Mouse (Mus musculus): ENCODE data around the gene Tbc1d14. TPM values are rescaled to one million over a fixed set of nuclear protein-coding genes. Genes with fewer than 3 reads are reported as not detected.

Gene Tbc1d14
- polyA plus RNA-seq, 1 experiment from 2014 or later: 39.7 TPM

DNA sequence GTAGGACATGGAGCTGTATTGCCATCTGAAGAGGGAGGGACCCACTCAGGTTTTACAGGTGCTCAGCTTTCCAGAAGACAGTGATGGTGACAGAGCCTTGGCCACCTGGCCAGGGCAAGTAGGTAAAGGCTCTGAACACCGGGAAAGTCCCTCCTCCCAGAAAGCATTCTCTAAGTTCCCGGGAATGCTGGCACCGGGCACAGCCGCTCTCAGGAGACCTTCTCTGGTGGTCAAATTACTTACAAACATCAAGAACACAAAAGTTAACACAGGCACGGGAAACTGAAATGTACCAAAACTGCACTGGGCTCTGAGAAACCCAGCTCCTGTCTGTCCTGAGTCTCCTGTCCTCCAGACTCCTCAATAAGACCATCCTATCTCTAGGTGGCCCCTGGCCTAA is 63.4 kb downstream of the Tbc1d14 start:
- WGBS: 3% methylated on average over 5 of the region's 5 CpGs
- no peak for TF ChIP-seq CTCF (IDR thresholded peaks at IDR 0.05; ENCODE audit: low read depth)
- ATAC-seq (replicated peaks; ENCODE audit: low FRiP score, low read depth) (no peak), DNase-seq (ENCODE audit: low spot score) (no peak)
- Histone ChIP-seq H3K4me3 (replicated peaks; ENCODE audit: low read depth, low read length) (peak overlapping the region; percentile 64), H3K9ac (ENCODE audit: low read depth, low read length) (peak overlapping the region; percentile 63), H3K4me1 (replicated peaks; ENCODE audit: insufficient read depth, low read length) (peaks cover 35% of the 10 kb centered on the region), H3K36me3 (ENCODE audit: insufficient read depth, low read length) (no peaks in the 10 kb centered on the region), H3K27me3 (ENCODE audit: insufficient read depth, low read length) (no peaks in the 10 kb centered on the region), H3K9me3 (replicated peaks; ENCODE audit: low read length) (no peaks in the 10 kb centered on the region), H3K4me2 (ENCODE audit: low read length) (peak overlapping the region; percentile 74), H3K27ac (peak overlapping the region; percentile 77)

DNA sequence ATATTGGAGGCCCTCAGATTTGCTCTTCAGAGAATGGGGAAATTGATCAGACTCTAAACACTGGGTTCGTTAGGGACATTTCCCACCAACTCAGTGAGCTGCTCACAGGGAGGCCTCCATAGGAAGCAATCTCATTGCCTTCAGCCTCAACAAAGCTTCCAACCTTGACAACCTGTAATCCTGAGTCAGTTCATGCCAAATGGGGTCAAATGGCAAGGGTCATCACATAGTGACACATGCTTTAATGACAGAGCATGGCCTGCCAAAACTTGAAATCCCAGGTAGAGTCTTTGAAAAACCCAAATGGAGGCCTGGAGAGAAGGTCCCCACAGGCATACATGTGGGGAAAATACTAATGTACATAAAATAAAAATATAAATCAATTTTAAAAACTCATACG is 66.2 kb downstream of the Tbc1d14 start:
- no peak overlapping the region for H3K4me3 ChIP-seq (replicated peaks; ENCODE audit: low read depth, low read length)
- no peak overlapping the region for H3K4me2 ChIP-seq (ENCODE audit: low read length)
- H3K9ac ChIP-seq (ENCODE audit: low read depth, low read length): no peak overlapping the region
- no peaks in the 10 kb centered on the region for H3K36me3 ChIP-seq (ENCODE audit: insufficient read depth, low read length)
- H3K27me3 ChIP-seq (ENCODE audit: insufficient read depth, low read length): no peaks in the 10 kb centered on the region
- ATAC-seq (replicated peaks; ENCODE audit: low FRiP score, low read depth): no peak
- H3K4me1 ChIP-seq (replicated peaks; ENCODE audit: insufficient read depth, low read length): peaks cover 31% of the 10 kb centered on the region
- WGBS: 84% methylated on average over 2 of the region's 2 CpGs
- no peak for DNase-seq (ENCODE audit: low spot score)
- H3K9me3 ChIP-seq (replicated peaks; ENCODE audit: low read length): no peaks in the 10 kb centered on the region
- no peak overlapping the region for H3K27ac ChIP-seq
- no peak for TF ChIP-seq CTCF (IDR thresholded peaks at IDR 0.05; ENCODE audit: low read depth)

DNA sequence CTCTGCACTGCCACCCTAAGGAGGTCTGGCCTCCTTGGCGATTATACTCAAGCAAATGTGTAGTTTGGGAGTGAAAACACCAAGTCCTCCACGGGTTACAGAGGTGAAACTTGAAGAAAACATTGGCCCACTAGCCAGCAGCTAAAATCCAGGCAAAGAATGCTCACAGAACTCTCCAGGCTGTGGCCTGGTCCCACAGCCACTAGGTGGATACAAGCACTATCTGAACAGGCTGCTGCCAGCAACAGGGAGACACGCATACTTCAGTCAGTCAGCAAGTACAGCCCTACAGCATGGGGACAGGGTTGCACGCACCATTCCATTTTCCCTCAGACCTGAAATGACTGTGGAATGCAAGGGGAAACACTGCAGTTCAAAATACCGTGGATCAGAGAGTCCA is 66.8 kb downstream of the Tbc1d14 start:
- peak; percentile 59 for DNase-seq (ENCODE audit: low spot score)
- no peak overlapping the region for H3K4me2 ChIP-seq (ENCODE audit: low read length)

DNA sequence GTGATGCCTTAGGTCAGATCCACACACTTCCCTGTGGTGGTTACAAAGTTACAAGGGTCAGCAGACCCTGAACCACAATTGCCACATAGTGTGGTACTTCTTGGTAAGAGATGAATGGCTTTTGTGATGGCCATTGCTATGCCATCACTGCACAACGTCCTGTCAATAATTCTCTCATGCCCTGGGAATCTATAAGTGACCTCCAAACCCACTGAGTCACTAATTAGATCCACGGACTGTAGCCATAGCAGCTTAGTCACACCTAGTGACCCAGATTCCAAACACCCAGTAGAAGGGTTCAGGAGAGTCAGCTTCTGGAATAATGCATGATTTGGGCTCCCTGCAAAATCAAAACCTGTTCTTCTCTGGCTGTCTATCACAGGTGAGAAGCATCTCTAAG is 67.9 kb downstream of the Tbc1d14 start:
- peak; percentile 70; the same call in 1 of the 2 replicates for ATAC-seq (replicated peaks; ENCODE audit: low FRiP score, low read depth)
- no peak for DNase-seq (ENCODE audit: low spot score)
- no peak overlapping the region for H3K27ac ChIP-seq
- whole genome bisulfite sequencing: 67% methylated on average over 2 of the region's 2 CpGs
- no peak for TF ChIP-seq CTCF (IDR thresholded peaks at IDR 0.05; ENCODE audit: low read depth)
- no peak overlapping the region for H3K4me3 ChIP-seq (replicated peaks; ENCODE audit: low read depth, low read length)
- no peak overlapping the region for H3K9ac ChIP-seq (ENCODE audit: low read depth, low read length)
- peaks cover 17% of the 10 kb centered on the region for H3K4me1 ChIP-seq (replicated peaks; ENCODE audit: insufficient read depth, low read length)
- no peak overlapping the region for H3K4me2 ChIP-seq (ENCODE audit: low read length)
- peaks cover 11% of the 10 kb centered on the region; the same call in 1 of the 2 replicates for H3K36me3 ChIP-seq (ENCODE audit: insufficient read depth, low read length)
- no peaks in the 10 kb centered on the region for H3K27me3 ChIP-seq (ENCODE audit: insufficient read depth, low read length)
- H3K9me3 ChIP-seq (replicated peaks; ENCODE audit: low read length): no peaks in the 10 kb centered on the region

More for the DNA sequence above, 66.8 kb downstream of the Tbc1d14 start:
- peaks cover 25% of the 10 kb centered on the region for H3K4me1 ChIP-seq (replicated peaks; ENCODE audit: insufficient read depth, low read length)
- no peak overlapping the region for H3K9ac ChIP-seq (ENCODE audit: low read depth, low read length)
- H3K4me3 ChIP-seq (replicated peaks; ENCODE audit: low read depth, low read length): no peak overlapping the region
- H3K36me3 ChIP-seq (ENCODE audit: insufficient read depth, low read length): 0 out of 2 replicates have a peak, but pooled peaks cover 4% of the 10 kb centered on the region
- TF ChIP-seq CTCF (IDR thresholded peaks at IDR 0.05; ENCODE audit: low read depth): peak; percentile 70
- no peak for ATAC-seq (replicated peaks; ENCODE audit: low FRiP score, low read depth)
- no peaks in the 10 kb centered on the region for H3K27me3 ChIP-seq (ENCODE audit: insufficient read depth, low read length)
- no peak overlapping the region for H3K27ac ChIP-seq
- 69% methylated on average over 5 of the region's 5 CpGs for WGBS
- no peaks in the 10 kb centered on the region for H3K9me3 ChIP-seq (replicated peaks; ENCODE audit: low read length)

DNA sequence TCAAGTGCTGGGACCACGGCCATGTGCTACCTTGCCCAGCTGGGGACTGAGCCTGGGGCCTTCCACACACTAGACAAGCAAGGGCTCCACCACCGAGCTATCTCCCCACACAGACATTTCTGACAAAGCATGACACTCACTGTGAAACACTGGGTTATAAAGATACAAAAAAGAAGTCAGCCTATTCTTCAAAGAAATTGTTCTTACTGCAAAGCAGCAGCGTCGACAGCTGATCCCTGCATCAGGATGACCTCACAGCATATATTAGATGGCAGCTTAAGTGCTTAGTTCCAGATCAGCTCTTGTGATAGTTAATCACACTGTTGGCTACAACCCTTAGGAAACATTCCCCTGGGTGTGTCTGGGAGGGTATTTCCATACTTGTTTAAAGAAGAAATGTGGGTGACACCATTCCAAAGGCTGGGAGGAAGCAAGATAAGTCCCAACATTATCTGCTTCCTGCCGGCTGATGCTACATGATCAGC is 69.8 kb downstream of the Tbc1d14 start:
- Histone ChIP-seq H3K36me3 (ENCODE audit: insufficient read depth, low read length) (peaks cover 27% of the 10 kb centered on the region), H3K9me3 (replicated peaks; ENCODE audit: low read length) (no peaks in the 10 kb centered on the region), H3K4me3 (replicated peaks; ENCODE audit: low read depth, low read length) (no peak overlapping the region), H3K27me3 (ENCODE audit: insufficient read depth, low read length) (no peaks in the 10 kb centered on the region), H3K9ac (ENCODE audit: low read depth, low read length) (no peak overlapping the region), H3K4me1 (replicated peaks; ENCODE audit: insufficient read depth, low read length) (no peaks in the 10 kb centered on the region), H3K4me2 (ENCODE audit: low read length) (no peak overlapping the region), H3K27ac (no peak overlapping the region)
- ATAC-seq (replicated peaks; ENCODE audit: low FRiP score, low read depth): no peak
- DNase-seq (ENCODE audit: low spot score): peak; percentile 36
- no peak for TF ChIP-seq CTCF (IDR thresholded peaks at IDR 0.05; ENCODE audit: low read depth)
- 64% methylated on average over 5 of the region's 5 CpGs for WGBS

DNA sequence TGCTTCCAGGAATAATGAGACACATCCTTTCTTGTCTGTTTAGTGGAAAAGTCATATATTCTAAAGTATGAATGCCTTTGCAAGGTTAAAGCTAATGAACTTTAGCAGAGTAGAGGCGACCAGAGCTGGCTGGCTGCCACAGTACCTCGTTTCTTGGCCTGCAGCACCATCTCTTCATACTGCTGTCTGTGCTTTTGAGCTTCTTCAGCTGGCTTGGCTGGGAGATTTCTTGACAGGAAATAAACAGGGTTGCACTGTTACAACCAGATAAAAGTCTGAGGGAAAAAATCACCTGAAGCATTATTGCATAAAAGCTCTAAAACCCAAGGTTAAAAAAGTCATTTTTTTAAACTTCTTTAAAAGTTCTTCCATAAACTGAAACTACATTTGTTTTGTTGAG is 70.3 kb downstream of the Tbc1d14 start:
- 40% methylated on average over 2 of the region's 2 CpGs for WGBS
- Histone ChIP-seq H3K4me2 (ENCODE audit: low read length) (no peak overlapping the region), H3K9me3 (replicated peaks; ENCODE audit: low read length) (no peaks in the 10 kb centered on the region), H3K27ac (no peak overlapping the region), H3K9ac (ENCODE audit: low read depth, low read length) (no peak overlapping the region), H3K4me1 (replicated peaks; ENCODE audit: insufficient read depth, low read length) (no peaks in the 10 kb centered on the region), H3K27me3 (ENCODE audit: insufficient read depth, low read length) (no peaks in the 10 kb centered on the region), H3K36me3 (ENCODE audit: insufficient read depth, low read length) (peaks cover 32% of the 10 kb centered on the region), H3K4me3 (replicated peaks; ENCODE audit: low read depth, low read length) (no peak overlapping the region)
- DNase-seq (ENCODE audit: low spot score): peak; percentile 46
- ATAC-seq (replicated peaks; ENCODE audit: low FRiP score, low read depth): no peak
- TF ChIP-seq CTCF (IDR thresholded peaks at IDR 0.05; ENCODE audit: low read depth): no peak

DNA sequence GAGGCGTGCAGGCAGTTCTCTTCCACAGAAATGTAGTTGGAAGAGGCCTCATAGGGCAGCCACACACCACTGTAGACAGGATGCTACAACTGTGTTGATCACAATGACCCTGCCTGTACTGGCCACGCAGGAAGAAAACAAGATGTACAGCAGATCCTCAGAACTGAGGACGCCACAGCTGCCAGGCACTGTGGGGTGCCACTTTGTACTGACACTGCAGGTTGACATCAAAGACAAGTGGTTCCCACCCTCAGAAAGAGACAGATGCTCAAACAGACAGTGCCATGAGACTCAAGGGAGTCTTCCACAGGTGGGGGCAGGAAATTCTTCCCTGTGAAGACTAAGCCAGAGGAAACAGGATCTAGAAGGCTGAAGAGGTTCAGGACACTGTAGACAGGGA is 73.3 kb downstream of the Tbc1d14 start:
- 90% methylated on average over 3 of the region's 3 CpGs for WGBS
- no peaks in the 10 kb centered on the region for H3K9me3 ChIP-seq (replicated peaks; ENCODE audit: low read length)
- H3K4me1 ChIP-seq (replicated peaks; ENCODE audit: insufficient read depth, low read length): no peaks in the 10 kb centered on the region
- no peak overlapping the region for H3K9ac ChIP-seq (ENCODE audit: low read depth, low read length)
- DNase-seq (ENCODE audit: low spot score) (no peak), ATAC-seq (replicated peaks; ENCODE audit: low FRiP score, low read depth) (no peak)
- no peak for TF ChIP-seq CTCF (IDR thresholded peaks at IDR 0.05; ENCODE audit: low read depth)
- H3K27ac ChIP-seq: no peak overlapping the region
- no peak overlapping the region for H3K4me3 ChIP-seq (replicated peaks; ENCODE audit: low read depth, low read length)
- H3K27me3 ChIP-seq (ENCODE audit: insufficient read depth, low read length): no peaks in the 10 kb centered on the region
- H3K36me3 ChIP-seq (ENCODE audit: insufficient read depth, low read length): peaks cover 52% of the 10 kb centered on the region
- no peak overlapping the region for H3K4me2 ChIP-seq (ENCODE audit: low read length)
